Mouse (Mus musculus) testis, adult 2 months (tissue): ENCODE data around the gene Zfp367. TPM values are rescaled to one million over a fixed set of nuclear protein-coding genes. Genes with fewer than 3 reads are reported as not detected.

Source experiments
- H3K27ac ChIP-seq: fragments of 200-500 bp; 2 replicates; pipeline ENCODE4 v1.5.1; 2012; ENCODE audit warnings: low read depth, low read length; ENCODE audit not compliant: control insufficient read depth, insufficient read depth
- H3K27me3 ChIP-seq: fragments of 200-500 bp; 2 replicates; pipeline ENCODE4 v1.6.1; 2012; ENCODE audit warnings: mild to moderate bottlenecking, low read length, moderate library complexity; ENCODE audit not compliant: control insufficient read depth, insufficient read depth
- H3K36me3 ChIP-seq: fragments of 200-500 bp; 2 replicates; pipeline ENCODE4 v1.6.1; 2012; ENCODE audit warnings: mild to moderate bottlenecking, low read length; ENCODE audit not compliant: control insufficient read depth, insufficient read depth
- H3K4me1 ChIP-seq: fragments of 200-500 bp; 2 replicates; pipeline ENCODE4 v1.6.1; 2012; ENCODE audit warnings: low read length; ENCODE audit not compliant: control insufficient read depth, insufficient read depth
- H3K4me3 ChIP-seq: fragments of 200-500 bp; 2 replicates; pipeline ENCODE4 v1.5.1; 2012; ENCODE audit warnings: low read depth, mild to moderate bottlenecking, low read length, moderate library complexity, mixed read lengths; ENCODE audit not compliant: control insufficient read depth
- CTCF ChIP-seq: fragments of 200-500 bp; IDR thresholded peaks from 2 replicates; pipeline ENCODE4 v1.5.1; 2012; ENCODE audit warnings: low read depth, mild to moderate bottlenecking, inconsistent platforms, low read length, moderate library complexity; ENCODE audit not compliant: control insufficient read depth, insufficient read depth, insufficient replicate concordance
- POLR2A ChIP-seq: fragments of 200-500 bp; IDR thresholded peaks from 2 replicates; pipeline ENCODE4 v1.6.1; 2012; ENCODE audit warnings: low read depth, mild to moderate bottlenecking, inconsistent platforms, low read length, moderate library complexity; ENCODE audit not compliant: control insufficient read depth
- polyA plus RNA-seq: library from polyadenylated mRNA; depleted of rRNA; stranded (reverse); fragments of >200 nt; gene quantifications from 2 replicates; pipeline ENCODE4 v1.2.3, GENCODE M21; 2012

The Zfp367 gene
- polyA plus RNA-seq, 1 experiment, result 29.3 TPM

DNA sequence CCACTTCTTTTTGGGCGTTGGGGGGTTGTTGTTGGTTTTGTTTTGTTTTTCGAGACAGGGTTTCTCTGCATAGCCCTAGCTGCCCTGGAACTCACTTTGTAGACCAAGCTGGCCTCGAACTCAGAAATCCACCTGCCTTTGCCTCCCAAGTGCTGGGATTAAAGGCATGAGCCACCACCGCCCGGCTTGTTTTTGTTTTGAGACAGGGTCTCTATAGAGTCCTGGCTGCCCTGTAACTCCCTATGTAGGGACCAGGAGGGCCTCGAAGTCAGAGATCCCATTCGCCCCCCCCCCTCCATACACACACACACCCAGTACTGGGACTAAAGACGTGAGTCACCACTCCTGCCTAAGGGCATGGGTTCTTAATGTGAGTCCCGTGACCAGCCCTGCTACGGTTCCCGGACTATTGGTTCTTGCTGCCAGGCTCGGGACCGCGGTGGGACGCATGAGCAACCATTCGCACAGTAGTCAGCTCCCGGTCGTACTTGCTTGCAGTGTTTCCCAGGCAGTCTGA, 807 bp upstream of the Zfp367 start:
- TF ChIP-seq CTCF (no peak), POLR2A (no peak; the same call in 1 of the 2 replicates)
- no peaks in the 10 kb centered on the region for H3K27me3 ChIP-seq
- peaks cover 4% of the 10 kb centered on the region for H3K4me1 ChIP-seq
- no peaks in the 10 kb centered on the region for H3K36me3 ChIP-seq
- peak overlapping the region; percentile 99 for H3K4me3 ChIP-seq
- peak overlapping the region; percentile 80 for H3K27ac ChIP-seq

DNA sequence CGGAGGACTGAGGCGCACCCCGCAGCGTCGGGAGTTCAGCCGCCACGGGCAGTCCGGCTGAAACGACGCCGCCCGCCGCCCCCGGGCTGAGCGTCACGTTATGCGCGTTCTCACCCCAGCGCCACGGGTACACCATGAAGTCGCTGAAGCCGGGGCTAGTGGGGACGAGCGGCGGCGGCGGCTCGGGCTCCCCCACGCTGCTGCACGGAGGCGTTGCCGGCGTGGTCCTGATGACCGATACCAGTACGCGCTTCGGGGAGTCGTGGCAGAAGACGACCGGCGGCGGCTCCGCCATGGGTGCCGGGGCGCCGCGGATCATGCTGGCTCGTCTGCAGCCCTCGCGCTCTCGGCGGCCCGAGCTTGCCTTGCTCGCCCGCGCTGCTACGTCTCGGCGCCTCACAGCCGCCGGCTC, 325 bp downstream of the Zfp367 start:
- Histone ChIP-seq H3K36me3 (no peaks in the 10 kb centered on the region), H3K4me3 (peak overlapping the region; percentile 99), H3K4me1 (peaks cover 4% of the 10 kb centered on the region), H3K27ac (peak overlapping the region; percentile 96), H3K27me3 (no peaks in the 10 kb centered on the region)
- TF ChIP-seq CTCF (no peak), POLR2A (no peak)

DNA sequence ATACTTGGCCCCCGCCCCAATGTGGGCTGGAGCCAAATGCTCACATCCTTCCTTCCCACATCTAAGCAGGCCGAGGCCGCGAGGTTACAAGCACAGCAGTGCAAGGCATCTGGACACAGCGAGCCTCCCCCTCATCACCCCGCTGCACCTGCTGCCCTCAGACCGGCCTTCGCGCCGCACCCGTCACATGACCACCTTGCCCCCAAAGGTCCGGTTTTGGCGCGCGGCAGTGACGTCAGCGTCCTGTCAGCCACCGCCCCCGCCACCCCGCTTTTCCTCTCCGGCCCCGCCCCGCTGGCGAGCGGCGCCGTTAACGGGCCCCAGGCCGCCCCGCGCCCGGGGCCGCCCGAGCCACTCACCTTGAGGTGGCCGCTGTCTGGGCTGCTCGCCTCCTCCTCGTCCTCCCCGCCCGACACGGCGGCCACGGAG, 747 bp downstream of the Zfp367 start:
- peak overlapping the region; percentile 96 for H3K27ac ChIP-seq
- TF ChIP-seq CTCF (no peak), POLR2A (no peak; the same call in 1 of the 2 replicates)
- H3K27me3 ChIP-seq, result no peaks in the 10 kb centered on the region
- H3K36me3 ChIP-seq, result no peaks in the 10 kb centered on the region
- H3K4me1 ChIP-seq, result peaks cover 4% of the 10 kb centered on the region
- H3K4me3 ChIP-seq, result peak overlapping the region; percentile 99

DNA sequence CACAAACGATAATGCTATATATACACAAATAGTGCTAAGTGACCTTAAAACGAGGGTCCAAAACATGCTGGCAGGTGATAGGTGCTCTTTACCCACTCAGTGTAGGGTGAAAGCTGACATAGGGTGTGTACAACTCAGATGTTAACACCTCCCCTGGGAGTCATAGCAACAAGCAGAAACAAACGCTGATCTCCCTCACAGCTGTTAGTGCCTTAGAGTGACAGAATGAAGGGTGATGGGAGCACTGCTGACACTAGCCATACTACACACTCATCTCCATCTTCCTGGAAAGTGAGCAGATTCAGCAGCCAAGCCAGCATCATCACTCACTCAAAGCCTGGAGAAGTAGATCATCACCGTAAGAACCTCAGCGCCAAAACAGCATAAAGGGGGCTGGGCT, 2.9 kb downstream of the Zfp367 start:
- TF ChIP-seq CTCF (no peak), POLR2A (no peak)
- H3K4me3 ChIP-seq, result peak overlapping the region; percentile 81
- no peaks in the 10 kb centered on the region for H3K27me3 ChIP-seq
- H3K27ac ChIP-seq, result peak overlapping the region; percentile 32; the same call in 1 of the 2 replicates
- peaks cover 4% of the 10 kb centered on the region for H3K4me1 ChIP-seq
- H3K36me3 ChIP-seq, result no peaks in the 10 kb centered on the region

DNA sequence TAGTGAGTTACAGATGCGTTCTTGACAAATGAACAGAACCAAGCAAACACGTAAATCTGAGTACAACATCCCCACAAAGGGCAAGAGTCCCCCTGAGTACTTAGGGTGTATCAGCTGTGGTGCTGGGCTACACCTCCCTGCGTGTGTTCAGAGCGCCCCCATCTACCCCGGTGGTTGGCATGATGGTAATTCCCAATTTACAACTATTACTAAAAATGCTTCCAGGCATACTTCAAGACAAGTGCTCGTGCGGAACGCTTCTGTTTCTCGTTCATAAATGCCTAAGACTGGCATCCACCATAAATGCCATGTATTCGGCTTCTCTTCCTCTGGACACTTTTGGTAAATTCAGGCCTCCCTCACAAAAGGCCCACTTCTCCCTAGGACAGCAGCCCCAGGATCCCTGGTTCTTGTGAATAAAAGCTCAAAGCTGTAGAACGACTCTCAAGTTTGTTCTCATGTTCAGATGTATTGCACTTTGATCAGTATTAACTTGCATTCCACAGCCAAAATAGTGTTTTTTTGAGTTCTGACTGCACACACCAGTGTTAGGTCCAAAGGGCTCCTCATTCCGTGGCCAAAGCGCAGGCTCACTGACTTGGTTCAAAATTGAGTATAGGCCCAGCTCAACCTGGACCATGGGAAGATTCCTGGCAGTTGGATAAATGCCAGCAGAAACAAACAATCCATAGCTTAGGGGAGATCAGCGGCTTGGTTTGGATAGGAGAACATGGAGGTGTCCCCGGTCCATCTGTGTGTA, 23.2 kb downstream of the Zfp367 start:
- no peaks in the 10 kb centered on the region for H3K36me3 ChIP-seq

DNA sequence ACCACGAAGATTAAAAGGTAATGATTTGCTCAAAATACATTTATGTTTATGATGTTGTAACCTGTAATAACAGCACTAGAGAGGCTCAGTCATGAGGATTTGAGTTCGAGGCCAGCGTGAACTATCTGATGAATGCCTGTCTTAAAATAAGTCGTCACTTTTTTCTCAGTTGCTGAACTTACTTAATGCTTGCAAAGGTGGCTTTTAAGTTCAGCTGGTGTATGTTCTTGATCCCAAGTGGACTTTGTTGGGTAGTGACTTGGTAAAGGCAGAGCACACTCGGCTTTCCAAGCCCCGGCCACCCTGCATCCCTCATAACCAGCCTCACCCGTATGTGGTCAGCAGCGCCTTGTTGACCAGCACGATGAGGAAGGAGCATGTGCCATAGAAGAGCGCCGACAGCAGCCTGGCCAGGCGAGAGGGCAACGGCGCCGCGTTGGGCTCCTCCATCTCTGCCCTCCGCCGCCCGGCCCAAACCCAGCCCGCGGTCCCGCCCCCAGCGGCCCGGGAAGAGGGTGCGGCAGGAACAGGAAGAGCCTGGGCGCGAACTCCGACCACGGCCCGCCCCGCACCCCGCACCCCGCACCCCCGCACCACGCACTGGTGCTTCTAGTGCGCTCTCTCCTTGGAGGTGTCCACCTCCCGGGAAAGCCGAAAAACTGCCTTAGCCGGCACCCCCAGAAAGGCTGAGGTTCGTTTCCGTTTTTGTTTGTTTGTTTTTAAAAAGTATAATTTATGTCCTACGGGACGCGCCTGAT, 24.0 kb downstream of the Zfp367 start, which contains the start of gene Slc35d2:
Slc35d2 (minus strand) TSS at position 511 of the 758 bp plus-strand sequence.
- Histone ChIP-seq H3K27ac (no peak within 1 kb of the TSS), H3K4me3 (peak within 1 kb of the TSS; percentile 71), H3K4me1 (no peaks in the 10 kb centered on the region), H3K36me3 (no peaks in the 10 kb centered on the region), H3K27me3 (no peaks in the 10 kb centered on the region)
- TF ChIP-seq POLR2A (no peak), CTCF (no peak)

More for the DNA sequence above, 23.2 kb downstream of the Zfp367 start:
- Histone ChIP-seq H3K27me3 (no peaks in the 10 kb centered on the region), H3K4me1 (no peaks in the 10 kb centered on the region), H3K4me3 (peak overlapping the region; percentile 30), H3K27ac (no peak overlapping the region)
- TF ChIP-seq CTCF (no peak), POLR2A (no peak)

DNA sequence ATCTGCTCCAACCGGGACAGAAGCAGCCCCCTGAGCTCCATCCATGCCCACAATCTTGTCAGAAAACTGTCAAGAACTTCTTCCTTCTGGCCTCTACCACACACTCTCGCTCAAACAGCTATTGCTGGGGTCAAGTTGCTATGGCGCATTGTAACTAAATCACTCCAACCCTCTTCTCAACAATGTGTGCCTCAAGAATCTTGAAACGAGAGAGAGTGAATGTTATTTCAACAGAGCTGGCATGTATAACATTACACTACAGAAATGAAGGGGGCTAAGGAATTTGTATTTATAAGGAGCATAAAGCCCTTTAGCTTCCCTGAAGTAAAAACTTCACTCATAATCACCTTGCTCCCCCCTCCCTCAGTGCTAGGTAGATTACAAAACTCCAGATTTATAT, 26.7 kb downstream of the Zfp367 start:
- Histone ChIP-seq H3K27ac (no peak overlapping the region), H3K27me3 (no peaks in the 10 kb centered on the region), H3K4me1 (no peaks in the 10 kb centered on the region), H3K4me3 (no peak overlapping the region), H3K36me3 (no peaks in the 10 kb centered on the region)
- no peak for TF ChIP-seq POLR2A
- no peak for TF ChIP-seq CTCF
